In genomic region chr7:75495941-75496441, GRCm38 (mm10) we compare ENCODE assay signal across 14 mouse cellular contexts. TPM values are rescaled to one million over a fixed set of nuclear protein-coding genes. Genes with fewer than 3 reads are reported as not detected.
DNase-seq lines count a peak whose midpoint lies in the region; ATAC-seq and TF ChIP-seq lines count a peak whose summit lies in the region.
"Had no signal": no experiment of that assay in that cellular context is flagged by ENCODE, and none has a peak within 500 bp of the region (broad histone marks: within the 10 kb centered on the region; RNA-seq: fewer than 3 reads in every experiment).

No protein-coding gene starts in this region.

- no peak for DNase-seq in heart, adult 2 months
- DNase-seq in CD4-positive helper T cell, adult 2 months (ENCODE audit: low read depth, low spot score) = peak; percentile 48
- DNase-seq in CD8-positive naive resting alpha-beta T cell, adult 2 months (ENCODE audit: low read depth in 2 of 2, low spot score in 2 of 2) = peak; percentile 24 to 56
- DNase-seq in thymus, adult 18-20 months = no peak
- no peak for DNase-seq in gastrocnemius, postnatal 10 days
- DNase-seq: adrenal gland, postnatal 14 days; heart, postnatal 4 days; kidney, postnatal 36 days; liver, postnatal 0 days; right cerebral cortex, postnatal 4 days had no signal

- peaks cover 2% of the 10 kb centered on the region; the same call in 1 of the 2 replicates for H3K79me2 ChIP-seq in heart, adult 2 months (replicated peaks; ENCODE audit: control insufficient read depth, insufficient read depth, low read length)

- no peak for ATAC-seq in heart, embryonic 15.5 days (replicated peaks; ENCODE audit: insufficient number of reproducible peaks, insufficient read depth, low FRiP score, low read depth)
- peak; percentile 72 for ATAC-seq in lung, embryonic 16.5 days (ENCODE audit: low read depth)
- ATAC-seq: intestine, embryonic 16.5 days; liver, postnatal 0 days had no signal

- intact Hi-C loops in heart, adult 2 months (cut with DNase I) = no loop called here

- H3K9me3 ChIP-seq in heart, embryonic 15.5 days (replicated peaks) = no peaks in the 10 kb centered on the region
- no peaks in the 10 kb centered on the region for H3K9me3 ChIP-seq in lung, embryonic 16.5 days (ENCODE audit: control insufficient read depth, low read length)
- H3K9me3 ChIP-seq: midbrain, embryonic 12.5 days had no signal

- no peak overlapping the region for H3K4me3 ChIP-seq in heart, embryonic 15.5 days
- no peak overlapping the region for H3K4me3 ChIP-seq in heart, adult 2 months
- no peak overlapping the region for H3K4me3 ChIP-seq in lung, embryonic 16.5 days (ENCODE audit: low read length)
- H3K4me3 ChIP-seq: midbrain, embryonic 12.5 days had no signal

- no peak for TF ChIP-seq POLR2A in heart, adult 2 months (IDR thresholded peaks at IDR 0.05; ENCODE audit: insufficient read depth, low read depth, low read length)

- H3K27ac ChIP-seq in heart, embryonic 15.5 days = peak overlapping the region; percentile 52
- no peak overlapping the region; the same call in 1 of the 2 replicates for H3K27ac ChIP-seq in heart, adult 2 months
- peak overlapping the region; percentile 24; the same call in 1 of the 2 replicates for H3K27ac ChIP-seq in lung, embryonic 16.5 days (ENCODE audit: low read length)
- H3K27ac ChIP-seq: midbrain, embryonic 12.5 days had no signal

- TF ChIP-seq CTCF in heart, adult 2 months (IDR thresholded peaks at IDR 0.05) = no peak

- no peak for TF ChIP-seq EP300 in heart, adult 2 months (IDR thresholded peaks at IDR 0.05; ENCODE audit: insufficient read depth, low read depth, low read length)

- H3K4me1 ChIP-seq in heart, embryonic 15.5 days (replicated peaks) = peaks cover 60% of the 10 kb centered on the region
- peaks cover 15% of the 10 kb centered on the region for H3K4me1 ChIP-seq in heart, adult 2 months (ENCODE audit: control insufficient read depth, insufficient read depth, low read length)
- H3K4me1 ChIP-seq in lung, embryonic 16.5 days (replicated peaks; ENCODE audit: control insufficient read depth, insufficient read depth, low read length) = peaks cover 9% of the 10 kb centered on the region

- H3K4me2 ChIP-seq in heart, embryonic 15.5 days = no peak overlapping the region
- no peak overlapping the region for H3K4me2 ChIP-seq in lung, embryonic 16.5 days (ENCODE audit: low read depth, low read length)
- H3K4me2 ChIP-seq: midbrain, embryonic 12.5 days had no signal

- no peak overlapping the region for H3K9ac ChIP-seq in heart, embryonic 15.5 days
- no peak overlapping the region for H3K9ac ChIP-seq in heart, adult 2 months (ENCODE audit: low read depth, low read length)
- no peak overlapping the region for H3K9ac ChIP-seq in lung, embryonic 16.5 days (ENCODE audit: low read length)
- H3K9ac ChIP-seq: liver, postnatal 0 days; midbrain, embryonic 12.5 days had no signal

- H3K36me3 ChIP-seq in heart, embryonic 15.5 days = no peaks in the 10 kb centered on the region
- peaks cover 30% of the 10 kb centered on the region for H3K36me3 ChIP-seq in heart, adult 2 months (ENCODE audit: control insufficient read depth, insufficient read depth, low read length)
- no peaks in the 10 kb centered on the region for H3K36me3 ChIP-seq in lung, embryonic 16.5 days (ENCODE audit: control insufficient read depth, insufficient read depth, low read length)
- H3K36me3 ChIP-seq: midbrain, embryonic 12.5 days had no signal

- no peaks in the 10 kb centered on the region for H3K27me3 ChIP-seq in heart, embryonic 15.5 days
- no peaks in the 10 kb centered on the region for H3K27me3 ChIP-seq in heart, adult 2 months (ENCODE audit: control insufficient read depth, insufficient read depth, low read length)
- no peaks in the 10 kb centered on the region for H3K27me3 ChIP-seq in lung, embryonic 16.5 days (ENCODE audit: control insufficient read depth, insufficient read depth, low read depth, low read length)
- H3K27me3 ChIP-seq: midbrain, embryonic 12.5 days had no signal

- WGBS in heart, embryonic 15.5 days = 71% methylated on average over 3 of the region's 3 CpGs
- WGBS in heart, adult 2 months = 80% methylated on average over 3 of the region's 3 CpGs
- 52% methylated on average over 3 of the region's 3 CpGs for WGBS in lung, embryonic 16.5 days

RNA-seq across cellular contexts. Expression of gene Akap13, which starts 40.7 kb away (rescaled TPM):
- 43.4 and 48.0 TPM in 2 replicates for polyA plus RNA-seq in heart, embryonic 15.5 days (2015; fragmentation: Nextera tagmentation; extraction: Ambion mirVana)
- 10 to 100 TPM; 64.1 to 72.0 TPM for total RNA-seq in heart, adult 2 months (2021)
- polyA plus RNA-seq in heart, adult 2 months (2012; rRNA removed) = 16.8 and 20.0 TPM in 2 replicates
- polyA plus RNA-seq in lung, embryonic 16.5 days (2015; fragmentation: Nextera tagmentation; extraction: Ambion mirVana) = 39.0 and 43.1 TPM in 2 replicates
- 10 to 100 TPM; 65.5 to 73.5 TPM for total RNA-seq in gastrocnemius, postnatal 10 days (2021)

Comparison
In these comparisons a context has a peak if more than half of its experiments do, and no peak if none do; other contexts are left out.
1. DNase-seq: peak in CD4-positive helper T cell, adult 2 months (single experiment) and CD8-positive naive resting alpha-beta T cell, adult 2 months (2 of 2); none in heart, adult 2 months (0 of 2), thymus, adult 18-20 months (0 of 2) and gastrocnemius, postnatal 10 days (single experiment).